ENCODE assay signal across 12 mouse cellular contexts in genomic region chr4:23913396-23913795, GRCm38 (mm10).
A peak's percentile ranks its signal among the peaks of the same experiment; 100 is the strongest.
DNase-seq lines count a peak whose midpoint lies in the region; ATAC-seq and TF ChIP-seq lines count a peak whose summit lies in the region.
"Had no signal": no experiment of that assay in that cellular context is flagged by ENCODE, and none has a peak within 500 bp of the region (broad histone marks: within the 10 kb centered on the region; RNA-seq: fewer than 3 reads in every experiment).

No protein-coding gene starts in this region.

- intact Hi-C loops in gastrocnemius, postnatal 36 days (cut with DNase I) = no loop called here

- no peak for TF ChIP-seq POLR2A in lung, adult 2 months (IDR thresholded peaks at IDR 0.05; ENCODE audit: borderline replicate concordance, extremely low read depth, low read depth, low read length)

- no peaks in the 10 kb centered on the region for H3K27me3 ChIP-seq in kidney, postnatal 0 days (ENCODE audit: insufficient read depth, low read length)
- H3K27me3 ChIP-seq in hindbrain, embryonic 16.5 days (replicated peaks; ENCODE audit: control insufficient read depth, insufficient read depth, low read length) = no peaks in the 10 kb centered on the region
- no peaks in the 10 kb centered on the region for H3K27me3 ChIP-seq in neural tube, embryonic 14.5 days (ENCODE audit: control insufficient read depth, insufficient read depth, low read length)
- H3K27me3 ChIP-seq: lung, embryonic 15.5 days had no signal

- H3K4me3 ChIP-seq in kidney, postnatal 0 days (replicated peaks; ENCODE audit: low read depth, low read length) = no peak overlapping the region
- no peak overlapping the region for H3K4me3 ChIP-seq in hindbrain, embryonic 16.5 days (ENCODE audit: low read length)
- no peak overlapping the region for H3K4me3 ChIP-seq in neural tube, embryonic 14.5 days (ENCODE audit: low read depth, low read length)
- no peak overlapping the region for H3K4me3 ChIP-seq in lung, adult 2 months (replicated peaks; ENCODE audit: extremely low read depth, low read depth, low read length)
- H3K4me3 ChIP-seq: lung, embryonic 15.5 days had no signal

- DNase-seq in kidney, postnatal 0 days (ENCODE audit: low spot score) = no peak
- no peak for DNase-seq in kidney, adult 18-20 months
- peak; percentile 22 for DNase-seq in embryo, embryonic 9.5 days (ENCODE audit: extremely low spot score)
- DNase-seq in lung, postnatal 25 days (ENCODE audit: low spot score) = no peak
- DNase-seq in lung, adult 2 months = no peak
- DNase-seq in gastrocnemius, postnatal 36 days = no peak
- DNase-seq: cerebellum, adult 2 months; heart, postnatal 10 days had no signal

- no peaks in the 10 kb centered on the region for H3K9me3 ChIP-seq in kidney, postnatal 0 days (replicated peaks; ENCODE audit: low read length)
- H3K9me3 ChIP-seq in hindbrain, embryonic 16.5 days (ENCODE audit: control insufficient read depth, low read length) = no peaks in the 10 kb centered on the region
- H3K9me3 ChIP-seq in neural tube, embryonic 14.5 days (ENCODE audit: control insufficient read depth, low read length) = no peaks in the 10 kb centered on the region
- H3K9me3 ChIP-seq: G1E; lung, embryonic 15.5 days had no signal

- peak; percentile 32; the same call in 1 of the 2 replicates for TF ChIP-seq CTCF in kidney, postnatal 0 days (IDR thresholded peaks at IDR 0.05; ENCODE audit: low read depth)
- no peak for TF ChIP-seq CTCF in lung, adult 2 months (IDR thresholded peaks at IDR 0.05; ENCODE audit: insufficient read depth, low read length)

- WGBS in kidney, postnatal 0 days = 18% methylated on average over 4 of the region's 4 CpGs
- WGBS in hindbrain, embryonic 16.5 days = 11% methylated on average over 4 of the region's 4 CpGs
- WGBS in neural tube, embryonic 14.5 days = 6% methylated on average over 4 of the region's 4 CpGs
- 30% methylated on average over 4 of the region's 4 CpGs for WGBS in lung, adult 2 months

- no peaks in the 10 kb centered on the region for H3K36me3 ChIP-seq in kidney, postnatal 0 days (ENCODE audit: insufficient read depth, low read length)
- H3K36me3 ChIP-seq in hindbrain, embryonic 16.5 days (ENCODE audit: control insufficient read depth, insufficient read depth, low read length) = no peaks in the 10 kb centered on the region
- no peaks in the 10 kb centered on the region for H3K36me3 ChIP-seq in neural tube, embryonic 14.5 days (ENCODE audit: control insufficient read depth, insufficient read depth, low read length)
- H3K36me3 ChIP-seq: G1E; lung, embryonic 15.5 days had no signal

- no peak for ATAC-seq in kidney, postnatal 0 days (replicated peaks; ENCODE audit: low FRiP score, low read depth)
- ATAC-seq in hindbrain, embryonic 16.5 days = peak; percentile 93
- ATAC-seq in neural tube, embryonic 14.5 days (ENCODE audit: low read depth) = peak; percentile 94

- H3K4me1 ChIP-seq in kidney, postnatal 0 days (replicated peaks; ENCODE audit: insufficient read depth, low read length) = no peaks in the 10 kb centered on the region
- H3K4me1 ChIP-seq in hindbrain, embryonic 16.5 days (ENCODE audit: control insufficient read depth, insufficient read depth, low read depth, low read length) = no peaks in the 10 kb centered on the region
- no peaks in the 10 kb centered on the region for H3K4me1 ChIP-seq in neural tube, embryonic 14.5 days (ENCODE audit: control insufficient read depth, insufficient read depth, low read length)
- H3K4me1 ChIP-seq in lung, adult 2 months (ENCODE audit: control insufficient read depth, insufficient read depth, low read length) = no peaks in the 10 kb centered on the region
- H3K4me1 ChIP-seq: lung, embryonic 15.5 days had no signal

- no peak overlapping the region for H3K27ac ChIP-seq in kidney, postnatal 0 days
- H3K27ac ChIP-seq in hindbrain, embryonic 16.5 days (ENCODE audit: low read depth, low read length) = no peak overlapping the region
- no peak overlapping the region for H3K27ac ChIP-seq in neural tube, embryonic 14.5 days (ENCODE audit: low read depth, low read length)
- H3K27ac ChIP-seq: lung, embryonic 15.5 days had no signal

- no peak overlapping the region for H3K4me2 ChIP-seq in kidney, postnatal 0 days (ENCODE audit: low read length)
- no peak overlapping the region for H3K4me2 ChIP-seq in hindbrain, embryonic 16.5 days (ENCODE audit: low read length)
- H3K4me2 ChIP-seq in neural tube, embryonic 14.5 days (ENCODE audit: low read depth, low read length) = no peak overlapping the region
- H3K4me2 ChIP-seq: lung, embryonic 15.5 days had no signal

- no peak overlapping the region for H3K9ac ChIP-seq in kidney, postnatal 0 days (ENCODE audit: low read depth, low read length)
- H3K9ac ChIP-seq in hindbrain, embryonic 16.5 days (ENCODE audit: low read depth, low read length) = no peak overlapping the region
- H3K9ac ChIP-seq in neural tube, embryonic 14.5 days (replicated peaks; ENCODE audit: low read depth, low read length) = no peak overlapping the region
- H3K9ac ChIP-seq: lung, embryonic 15.5 days had no signal
